Mouse (Mus musculus): ENCODE results near the gene Gpr1. TPM values are rescaled to one million over a fixed set of nuclear protein-coding genes. Genes with fewer than 3 reads are reported as not detected.
A peak's percentile ranks its signal among the peaks of the same experiment; 100 is the strongest.

Gene Gpr1
- total and polyA plus RNA-seq, 2 experiments, result not detected

DNA sequence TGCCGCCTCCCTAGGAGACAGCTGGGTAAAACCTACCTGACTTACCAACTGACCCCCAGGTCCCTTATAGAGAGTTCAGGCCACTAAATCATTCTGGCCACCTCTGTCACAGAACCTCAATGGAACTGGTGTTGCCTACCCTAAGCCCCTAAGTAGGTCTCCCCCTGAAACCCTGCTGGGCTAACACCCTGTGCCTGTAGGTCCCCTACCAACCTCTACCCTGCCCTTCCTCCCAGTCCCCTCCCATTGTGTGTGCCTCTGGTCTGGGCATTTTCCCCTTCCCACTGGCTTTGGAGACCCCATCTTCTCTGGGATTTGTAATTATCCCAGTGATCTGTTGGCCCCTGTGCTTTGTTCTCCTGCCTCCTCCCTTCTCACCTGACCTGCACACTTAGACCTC lies 10.9 kb downstream of the Gpr1 start:
- no peak overlapping the region for H3K4me3 ChIP-seq (ENCODE audit: insufficient read depth, low read depth, low read length)
- no peak overlapping the region for H3K27ac ChIP-seq (replicated peaks; ENCODE audit: insufficient read depth, low read depth, low read length)
- H3K36me3 ChIP-seq (ENCODE audit: control insufficient read depth, insufficient read depth, low read length), result no peaks in the 10 kb centered on the region
- H3K27me3 ChIP-seq (ENCODE audit: control insufficient read depth, insufficient read depth, low read length), result no peaks in the 10 kb centered on the region
- no peak for DNase-seq (ENCODE audit: extremely low read depth, low read depth, low spot score)
- 100% methylated on average over 1 of the region's 1 CpGs for WGBS
- no peak overlapping the region for H3K9ac ChIP-seq (ENCODE audit: low read depth, low read length)
- TF ChIP-seq CTCF (IDR thresholded peaks at IDR 0.05; ENCODE audit: low read depth, low read length) (no peak), POLR2A (IDR thresholded peaks at IDR 0.05; ENCODE audit: extremely low read depth, insufficient read depth, low read length) (no peak)
- H3K79me2 ChIP-seq (ENCODE audit: control insufficient read depth, insufficient read depth, low read length), result no peaks in the 10 kb centered on the region
- no peaks in the 10 kb centered on the region for H3K4me1 ChIP-seq (ENCODE audit: control insufficient read depth, insufficient read depth, low read length)

- TF ChIP-seq POLR2A (IDR thresholded peaks at IDR 0.05; ENCODE audit: extremely low read depth, insufficient read depth, low read length) (no peak), CTCF (IDR thresholded peaks at IDR 0.05; ENCODE audit: low read depth, low read length) (no peak)
- Histone ChIP-seq H3K36me3 (ENCODE audit: control insufficient read depth, insufficient read depth, low read length) (no peaks in the 10 kb centered on the region), H3K27ac (replicated peaks; ENCODE audit: insufficient read depth, low read depth, low read length) (no peak overlapping the region), H3K4me1 (ENCODE audit: control insufficient read depth, insufficient read depth, low read length) (no peaks in the 10 kb centered on the region), H3K4me3 (ENCODE audit: insufficient read depth, low read depth, low read length) (no peak overlapping the region), H3K79me2 (ENCODE audit: control insufficient read depth, insufficient read depth, low read length) (no peaks in the 10 kb centered on the region), H3K27me3 (ENCODE audit: control insufficient read depth, insufficient read depth, low read length) (no peaks in the 10 kb centered on the region), H3K9ac (ENCODE audit: low read depth, low read length) (no peak overlapping the region)
- 86% methylated on average over 1 of the region's 1 CpGs for WGBS
- DNase-seq (ENCODE audit: extremely low read depth, low read depth, low spot score), result no peak
Measured at GRCm38 (mm10) chr1:63201672-63202071, 12.7 kb downstream of the Gpr1 start.

DNA sequence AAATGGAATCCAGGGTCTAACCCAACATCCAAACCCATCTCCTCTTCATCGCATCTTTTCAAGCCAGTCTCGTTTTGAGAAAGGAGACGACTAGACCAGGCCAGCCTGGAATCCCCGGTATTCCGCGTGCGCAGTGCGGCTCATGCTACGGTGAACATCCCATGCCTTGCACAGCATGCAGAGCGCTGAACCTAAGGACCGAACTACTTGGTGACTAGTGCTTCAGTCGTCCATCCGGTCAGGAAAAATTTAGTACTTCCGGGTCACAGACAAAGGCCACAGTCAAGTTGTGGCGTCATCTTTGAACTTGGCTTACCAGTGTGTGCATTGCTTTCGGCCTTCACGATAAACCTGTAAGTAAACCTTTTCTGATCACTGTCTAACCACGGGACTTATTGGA lies 14.0 kb downstream of the Gpr1 start:
- H3K36me3 ChIP-seq (ENCODE audit: control insufficient read depth, insufficient read depth, low read length), result no peaks in the 10 kb centered on the region
- no peak overlapping the region for H3K9ac ChIP-seq (ENCODE audit: low read depth, low read length)
- TF ChIP-seq CTCF (IDR thresholded peaks at IDR 0.05; ENCODE audit: low read depth, low read length) (no peak), POLR2A (IDR thresholded peaks at IDR 0.05; ENCODE audit: extremely low read depth, insufficient read depth, low read length) (no peak)
- no peaks in the 10 kb centered on the region for H3K79me2 ChIP-seq (ENCODE audit: control insufficient read depth, insufficient read depth, low read length)
- H3K27ac ChIP-seq (replicated peaks; ENCODE audit: insufficient read depth, low read depth, low read length), result no peak overlapping the region
- H3K4me1 ChIP-seq (ENCODE audit: control insufficient read depth, insufficient read depth, low read length), result no peaks in the 10 kb centered on the region
- no peak overlapping the region for H3K4me3 ChIP-seq (ENCODE audit: insufficient read depth, low read depth, low read length)
- DNase-seq (ENCODE audit: extremely low read depth, low read depth, low spot score), result no peak
- WGBS, result 92% methylated on average over 18 of the region's 18 CpGs
- no peaks in the 10 kb centered on the region for H3K27me3 ChIP-seq (ENCODE audit: control insufficient read depth, insufficient read depth, low read length)

GRCm38 (mm10) chr1:63199387-63199786 lies 15.0 kb downstream of the Gpr1 start:
- 94% methylated on average over 6 of the region's 6 CpGs for WGBS

GRCm38 (mm10) chr1:63195848-63196512 lies 18.4 kb downstream of the Gpr1 start:
- DNase-seq (ENCODE audit: extremely low read depth, low read depth, low spot score), result no peak
- no peak overlapping the region for H3K27ac ChIP-seq (replicated peaks; ENCODE audit: insufficient read depth, low read depth, low read length)
- no peak overlapping the region for H3K4me3 ChIP-seq (ENCODE audit: insufficient read depth, low read depth, low read length)
- no peak overlapping the region for H3K9ac ChIP-seq (ENCODE audit: low read depth, low read length)
- peaks cover 2% of the 10 kb centered on the region; the same call in 1 of the 2 replicates for H3K4me1 ChIP-seq (ENCODE audit: control insufficient read depth, insufficient read depth, low read length)
- TF ChIP-seq CTCF (IDR thresholded peaks at IDR 0.05; ENCODE audit: low read depth, low read length), result no peak
- H3K36me3 ChIP-seq (ENCODE audit: control insufficient read depth, insufficient read depth, low read length), result no peaks in the 10 kb centered on the region
- no peaks in the 10 kb centered on the region for H3K79me2 ChIP-seq (ENCODE audit: control insufficient read depth, insufficient read depth, low read length)
- 71% methylated on average over 5 of the region's 5 CpGs for WGBS
- no peaks in the 10 kb centered on the region for H3K27me3 ChIP-seq (ENCODE audit: control insufficient read depth, insufficient read depth, low read length)

More at GRCm38 (mm10) chr1:63199387-63199786, 15.0 kb downstream of the Gpr1 start:
- no peak for TF ChIP-seq CTCF (IDR thresholded peaks at IDR 0.05; ENCODE audit: low read depth, low read length)
- Histone ChIP-seq H3K79me2 (ENCODE audit: control insufficient read depth, insufficient read depth, low read length) (no peaks in the 10 kb centered on the region), H3K27me3 (ENCODE audit: control insufficient read depth, insufficient read depth, low read length) (no peaks in the 10 kb centered on the region), H3K36me3 (ENCODE audit: control insufficient read depth, insufficient read depth, low read length) (no peaks in the 10 kb centered on the region), H3K27ac (replicated peaks; ENCODE audit: insufficient read depth, low read depth, low read length) (no peak overlapping the region), H3K4me3 (ENCODE audit: insufficient read depth, low read depth, low read length) (no peak overlapping the region), H3K4me1 (ENCODE audit: control insufficient read depth, insufficient read depth, low read length) (no peaks in the 10 kb centered on the region), H3K9ac (ENCODE audit: low read depth, low read length) (no peak overlapping the region)
- no peak for DNase-seq (ENCODE audit: extremely low read depth, low read depth, low spot score)

GRCm38 (mm10) chr1:63192306-63193065 lies 21.9 kb downstream of the Gpr1 start:
- H3K36me3 ChIP-seq (ENCODE audit: control insufficient read depth, insufficient read depth, low read length), result no peaks in the 10 kb centered on the region
- peaks cover 2% of the 10 kb centered on the region; the same call in 1 of the 2 replicates for H3K4me1 ChIP-seq (ENCODE audit: control insufficient read depth, insufficient read depth, low read length)
- TF ChIP-seq CTCF (IDR thresholded peaks at IDR 0.05; ENCODE audit: low read depth, low read length), result no peak
- no peak for TF ChIP-seq POLR2A (IDR thresholded peaks at IDR 0.05; ENCODE audit: extremely low read depth, insufficient read depth, low read length)
- 44% methylated on average over 11 of the region's 11 CpGs for WGBS
- no peak overlapping the region for H3K27ac ChIP-seq (replicated peaks; ENCODE audit: insufficient read depth, low read depth, low read length)
- H3K4me3 ChIP-seq (ENCODE audit: insufficient read depth, low read depth, low read length), result no peak overlapping the region
- H3K27me3 ChIP-seq (ENCODE audit: control insufficient read depth, insufficient read depth, low read length), result no peaks in the 10 kb centered on the region
- peak; percentile 63 for DNase-seq (ENCODE audit: extremely low read depth, low read depth, low spot score)
- H3K9ac ChIP-seq (ENCODE audit: low read depth, low read length), result no peak overlapping the region
- no peaks in the 10 kb centered on the region for H3K79me2 ChIP-seq (ENCODE audit: control insufficient read depth, insufficient read depth, low read length)
